Mouse (Mus musculus) layer of hippocampus, adult 6 months (tissue): Measurements from ENCODE around the gene Mtmr3. TPM values are rescaled to one million over a fixed set of nuclear protein-coding genes. Genes with fewer than 3 reads are reported as not detected.

Experiments
- long read RNA-seq, 2 experiments: library from polyadenylated mRNA; unstranded; transcript quantifications; one replicate each; pipeline ENCODE4 v2.0.0; 2019 to 2020
- polyA plus RNA-seq: library from polyadenylated mRNA; unstranded; fragments of <200 nt; fragmentation: Nextera tagmentation; gene quantifications from 2 replicates; pipeline ENCODE4 v1.2.3, GENCODE M21; 2021

Gene Mtmr3
- polyA plus RNA-seq: 7.3 and 8.3 TPM in 2 replicates
- long read RNA-seq, experiment 1, partial matches to known transcripts: 20 of 44 reads
- long read RNA-seq, experiment 1, other reads (novel, unspliced or antisense): 24 of 44 reads
- long read RNA-seq, experiment 2, full-length matches to known transcripts: 4 of 67 reads
- long read RNA-seq, experiment 2, partial matches to known transcripts: 59 of 67 reads
- long read RNA-seq, experiment 2, other reads (novel, unspliced or antisense): 4 of 67 reads

GRCm38 (mm10) chr11:4594608-4595500 is at the start of gene Mtmr3:
TSS of gene Mtmr3 (minus strand) at chr11:4594863.

GRCm38 (mm10) chr11:4637534-4638234 is 43.0 kb upstream of the Mtmr3 start, which contains the start of gene Ascc2:
TSS of gene Ascc2 (plus strand) at chr11:4637747.

GRCm38 (mm10) chr11:4620017-4620485 is 25.4 kb upstream of the Mtmr3 start, which contains the start of gene Gm11032:
TSS of gene Gm11032 (plus strand) at chr11:4620067.

GRCm38 (mm10) chr11:4440978-4441377 is 153.7 kb downstream of the Mtmr3 start, which contains the start of gene Hormad2:
TSS of gene Hormad2 (minus strand) at chr11:4441105.

Other genes with a start within 250 kb of the Mtmr3 start
- 0.11 and 0.14 TPM in 2 replicates for gene Hormad2, start 153.8 kb downstream of the Mtmr3 start, polyA plus RNA-seq
- gene Gm11032, start 25.2 kb upstream of the Mtmr3 start, polyA plus RNA-seq: not detected in 2 replicates
- gene Ascc2, start 42.9 kb upstream of the Mtmr3 start, polyA plus RNA-seq: 7.8 TPM in 2 replicates
- 1,556 and 1,759 TPM in 2 replicates for gene Uqcr10, start 109.5 kb upstream of the Mtmr3 start, polyA plus RNA-seq
- 76.3 and 82.8 TPM in 2 replicates for gene Zmat5, start 109.8 kb upstream of the Mtmr3 start, polyA plus RNA-seq
- 36.4 and 37.8 TPM in 2 replicates for gene Cabp7, start 151.9 kb upstream of the Mtmr3 start, polyA plus RNA-seq